Mouse (Mus musculus): Measurements from ENCODE around the gene Plxdc2.
"Not testable (repeated sequence)": the region's sequence is repeated elsewhere in the genome, so short reads cannot be mapped to it uniquely, and the experiment has no call there.

Gene Plxdc2

DNA sequence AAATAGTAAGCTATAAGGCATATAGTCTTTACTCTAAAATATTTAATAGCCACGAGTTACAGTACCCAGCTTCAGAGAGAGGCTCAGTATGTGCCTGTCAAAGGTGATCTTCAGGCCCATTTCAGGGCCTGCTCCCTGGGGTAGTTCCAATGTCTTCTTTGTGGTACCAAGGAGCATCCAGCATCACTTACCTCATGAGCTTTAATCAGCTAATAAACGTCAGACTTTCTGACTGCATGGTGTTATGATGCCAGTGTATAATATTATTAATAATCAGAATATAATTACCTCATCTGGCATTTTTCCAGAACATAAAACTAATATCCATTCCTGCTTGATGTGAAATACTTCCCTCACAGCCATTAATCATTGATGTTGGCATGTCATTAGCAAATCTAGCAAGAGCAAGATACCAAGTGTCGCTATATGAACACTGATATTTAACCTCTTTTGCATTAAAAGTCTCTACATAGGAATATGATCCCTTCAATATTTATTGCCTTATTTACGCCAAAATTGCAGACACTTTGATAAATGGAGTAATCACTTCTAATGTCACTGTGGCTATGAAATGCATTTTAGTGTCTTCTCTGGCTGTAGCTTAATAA lies 393.3 kb downstream of the Plxdc2 start:
- no peak for DNase-seq (ENCODE audit: low read depth)

DNA sequence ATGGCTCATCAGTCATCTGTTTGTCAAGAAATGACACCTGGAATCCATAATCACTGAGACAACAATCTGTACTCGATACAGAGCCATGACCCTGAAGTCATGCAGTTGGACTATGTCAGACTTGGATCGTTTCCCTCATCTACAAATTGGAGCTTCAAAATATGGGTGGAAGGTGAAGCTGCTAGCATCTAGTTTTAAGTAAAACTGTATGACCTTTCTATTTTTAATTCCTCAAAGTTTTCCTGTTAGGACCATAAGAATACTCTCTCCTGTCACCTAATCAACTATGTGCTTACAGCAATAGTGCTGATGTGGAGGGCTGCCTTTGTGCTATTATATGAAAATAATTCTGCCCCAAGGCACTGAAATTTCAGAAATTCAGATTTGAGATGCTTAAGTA lies 401.1 kb downstream of the Plxdc2 start:
- no peak for DNase-seq (ENCODE audit: low read depth)

DNA sequence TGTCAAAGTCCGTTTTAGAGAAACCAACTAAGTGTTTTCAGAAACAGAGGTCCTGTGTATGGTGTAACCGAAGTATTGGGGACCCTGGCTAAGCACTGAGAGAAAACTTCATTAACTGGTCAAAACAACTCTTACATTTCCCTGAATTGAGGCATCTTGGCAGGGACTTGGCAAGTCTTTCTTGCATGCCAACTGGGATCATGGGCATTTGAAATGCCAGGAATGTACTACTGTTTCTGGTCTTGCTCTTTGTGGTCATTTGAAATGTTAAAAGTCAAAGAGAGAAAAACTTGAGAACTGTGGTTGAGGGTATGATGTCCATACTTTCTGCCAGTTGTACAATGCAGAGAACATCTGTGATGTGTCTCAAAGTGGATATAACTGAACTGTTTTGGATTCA lies 403.7 kb downstream of the Plxdc2 start:
- no peak for DNase-seq (ENCODE audit: low read depth)

DNA sequence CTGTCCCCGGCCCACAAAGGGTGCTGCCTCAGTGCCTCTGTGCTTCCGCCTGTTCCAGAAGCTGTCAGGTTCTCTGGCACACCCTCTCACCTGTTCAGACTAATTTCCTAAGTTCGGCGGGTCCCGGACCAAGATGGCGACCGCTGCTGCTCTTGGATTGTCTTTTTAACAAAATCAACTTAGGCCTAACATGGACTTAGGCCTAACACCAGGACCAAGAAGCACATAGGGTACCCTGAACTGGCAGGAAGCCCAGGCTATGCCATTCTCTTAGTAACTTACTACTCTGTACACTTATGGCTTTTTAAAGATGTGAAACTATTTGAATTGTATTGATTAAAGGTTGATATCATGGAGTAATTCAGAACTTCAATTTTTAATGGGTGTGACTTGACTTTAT lies 413.0 kb downstream of the Plxdc2 start:
- not testable (repeated sequence) for DNase-seq (ENCODE audit: low read depth)

DNA sequence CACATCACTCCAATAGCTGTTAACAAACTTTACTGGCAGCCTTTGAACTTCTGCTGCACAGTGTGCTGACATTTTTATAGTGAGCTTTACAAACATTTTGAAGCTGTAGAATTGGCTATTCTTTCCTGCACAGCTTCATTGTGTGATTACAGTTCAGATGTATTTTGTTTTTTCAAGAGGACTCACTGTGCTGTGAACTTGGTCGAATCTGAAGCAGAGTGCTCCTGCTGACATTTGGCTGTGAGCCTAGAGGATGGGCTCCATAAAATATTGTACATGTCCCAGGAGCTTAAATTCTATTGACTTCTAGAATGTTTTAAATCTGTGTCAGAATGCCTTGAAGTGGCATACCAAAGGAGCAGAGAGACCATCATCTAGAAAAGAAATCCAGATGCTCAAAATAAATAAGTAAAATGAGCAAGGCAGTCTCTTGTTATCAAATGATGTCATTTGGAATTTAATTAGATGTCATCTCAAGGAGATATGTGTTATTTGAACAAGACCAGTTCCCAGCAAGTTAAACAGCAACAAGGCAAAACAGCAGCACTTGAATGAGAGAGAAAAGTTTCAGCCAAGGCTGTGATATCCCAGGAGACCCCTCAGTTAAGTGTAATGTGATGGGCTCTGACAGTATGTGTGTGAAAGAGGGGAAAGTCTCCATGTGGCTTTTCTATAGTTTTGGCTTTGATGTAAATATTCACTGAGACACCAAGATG lies 417.5 kb downstream of the Plxdc2 start:
- no peak for DNase-seq (ENCODE audit: low read depth)

DNA sequence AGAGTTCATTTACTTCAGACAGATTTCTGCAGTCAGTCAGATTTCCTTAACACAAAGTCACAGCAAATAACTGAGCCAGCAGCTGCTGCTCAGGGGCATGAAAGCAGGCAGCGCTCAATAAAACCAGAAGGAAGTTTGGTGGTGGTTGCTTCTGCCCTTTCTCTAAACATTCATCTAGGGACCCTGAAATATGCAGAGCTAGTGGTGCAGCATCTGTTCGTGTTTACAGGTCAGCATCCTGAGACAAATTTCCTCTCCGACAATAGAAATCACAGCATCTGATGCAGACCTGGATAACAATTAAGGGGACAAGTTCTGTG lies 418.0 kb downstream of the Plxdc2 start:
- DNase-seq (ENCODE audit: low read depth) = no peak

DNA sequence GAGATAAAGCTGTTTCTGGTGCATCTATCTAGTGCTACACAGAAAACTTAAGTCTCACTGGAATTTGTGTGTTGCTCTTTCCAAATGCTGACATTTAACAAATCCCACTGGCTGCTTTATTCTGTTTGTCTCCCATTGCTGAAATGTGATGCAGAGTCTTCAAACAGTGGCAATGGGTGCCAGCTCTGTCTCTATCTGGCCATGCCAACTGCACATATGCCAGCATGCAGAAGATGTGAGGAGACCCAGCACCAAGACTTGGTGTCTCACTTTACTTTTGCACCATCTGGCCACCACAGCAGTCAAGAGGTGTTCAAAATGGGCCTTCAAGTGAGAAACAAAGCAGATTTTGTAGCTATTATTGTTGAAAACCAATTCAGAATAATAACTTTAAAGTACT lies 439.2 kb downstream of the Plxdc2 start:
- DNase-seq (ENCODE audit: low read depth) = no peak

Data from naive thymus-derived CD4-positive, alpha-beta T cell, adult 2 months (primary cell).